Mouse (Mus musculus) cerebellum, adult 11-12 months (tissue): ENCODE measurements around the gene Plxna3.
"Not testable (repeated sequence)": the region's sequence is repeated elsewhere in the genome, so short reads cannot be mapped to it uniquely, and the experiment has no call there.

Experiments
- DNase-seq: peaks from one replicate; pipeline ENCODE4 v3.0.0; 2022

Plxna3 gene

DNA sequence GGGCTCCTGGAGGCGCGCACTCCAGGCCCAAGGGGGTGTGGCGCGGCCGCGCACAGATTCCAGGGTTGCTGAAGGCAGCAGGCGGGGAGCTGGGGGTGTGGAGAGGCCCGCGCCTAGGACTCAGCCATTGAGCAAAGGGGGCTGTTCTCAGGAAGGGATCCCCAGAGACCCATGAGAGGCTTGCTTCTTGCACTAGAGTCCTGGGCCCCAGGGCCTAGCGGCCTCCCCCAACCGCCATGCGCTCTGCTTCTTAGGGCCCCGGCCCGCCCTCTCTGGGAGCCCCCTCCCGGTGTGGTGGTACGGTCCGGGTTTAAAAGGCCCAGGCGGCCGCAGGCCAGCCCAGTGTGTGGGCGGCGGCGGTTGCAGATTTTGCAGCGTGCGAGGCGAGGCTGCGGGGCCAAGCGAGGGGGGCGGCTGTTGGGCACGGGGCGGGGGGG, at the start of gene Plxna3:
Gene Plxna3 (plus strand): TSS at position 342 of the 437 bp plus-strand sequence.
- peak; percentile 71 for DNase-seq

DNA sequence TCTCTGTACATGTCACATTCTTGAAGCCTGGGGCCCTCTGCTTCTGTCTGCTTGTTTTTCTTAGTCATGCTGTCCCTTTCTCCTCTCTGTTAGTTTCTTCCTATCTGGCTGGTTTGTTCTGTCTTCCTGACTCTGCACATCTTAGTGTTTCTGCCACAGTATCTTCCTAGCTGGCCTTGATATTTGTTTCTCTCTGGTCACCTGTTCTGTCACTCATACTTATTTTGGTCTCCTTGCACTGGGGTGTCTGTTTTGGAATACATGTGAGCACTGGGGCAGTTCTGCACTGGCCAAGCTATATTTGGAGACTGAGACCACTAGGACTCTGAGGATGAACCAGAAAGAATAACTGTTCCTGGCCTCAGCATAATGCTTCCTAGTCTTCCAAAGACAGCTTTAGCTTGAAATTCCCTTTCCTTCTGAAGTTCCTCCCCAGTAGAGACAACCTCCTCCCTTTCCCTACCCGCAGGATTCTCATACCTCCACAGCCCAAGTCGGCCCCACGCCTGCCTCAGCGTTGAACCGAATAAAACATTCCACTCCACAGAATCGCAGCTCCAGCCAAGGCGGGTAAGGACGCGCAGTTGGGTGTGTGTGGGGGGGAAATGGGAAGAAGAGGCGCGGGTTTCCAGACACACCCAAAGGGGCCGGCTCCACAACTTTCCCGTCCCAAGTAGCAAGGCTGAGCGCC, 47.7 kb upstream of the Plxna3 start:
- DNase-seq, result no peak

DNA sequence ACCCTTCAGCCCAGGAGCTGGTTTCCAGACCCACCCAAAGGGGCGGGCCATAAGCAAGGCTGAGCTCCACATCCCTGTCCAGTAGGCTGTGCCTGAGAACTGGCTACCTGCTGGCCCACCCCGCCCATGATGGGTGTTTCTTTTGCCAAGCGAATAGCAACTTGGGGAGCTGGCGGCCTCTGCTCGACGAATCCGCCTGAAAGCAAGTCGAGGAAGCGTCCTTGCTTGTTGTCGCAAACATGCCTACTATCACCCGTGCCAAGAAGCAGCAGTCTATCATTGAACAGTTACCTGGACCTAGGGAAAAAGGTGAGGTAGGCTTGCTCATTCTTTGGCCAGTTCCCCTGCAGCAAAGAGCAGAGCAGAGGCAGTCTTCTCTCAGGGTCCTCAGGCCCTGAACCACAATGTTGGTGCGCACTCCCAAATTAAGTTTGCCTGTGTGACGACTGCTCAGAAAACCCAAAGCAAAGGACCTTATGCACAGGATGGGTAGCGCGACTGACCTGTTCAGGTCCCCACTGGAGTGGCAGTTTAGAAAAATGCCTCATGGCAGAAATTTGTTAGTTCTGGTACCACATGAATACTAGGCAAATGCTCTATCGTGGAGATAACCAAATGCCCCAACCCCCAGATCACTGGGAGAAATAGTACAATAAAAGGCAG, 47.0 kb upstream of the Plxna3 start, which contains the start of the genes Taz and Dnase1l1:
Gene Taz (plus strand): TSS at position 181 of the 663 bp plus-strand sequence.
Gene Dnase1l1 (minus strand): TSS at position 606 of the 663 bp plus-strand sequence.
- DNase-seq, result peak; percentile 81

DNA sequence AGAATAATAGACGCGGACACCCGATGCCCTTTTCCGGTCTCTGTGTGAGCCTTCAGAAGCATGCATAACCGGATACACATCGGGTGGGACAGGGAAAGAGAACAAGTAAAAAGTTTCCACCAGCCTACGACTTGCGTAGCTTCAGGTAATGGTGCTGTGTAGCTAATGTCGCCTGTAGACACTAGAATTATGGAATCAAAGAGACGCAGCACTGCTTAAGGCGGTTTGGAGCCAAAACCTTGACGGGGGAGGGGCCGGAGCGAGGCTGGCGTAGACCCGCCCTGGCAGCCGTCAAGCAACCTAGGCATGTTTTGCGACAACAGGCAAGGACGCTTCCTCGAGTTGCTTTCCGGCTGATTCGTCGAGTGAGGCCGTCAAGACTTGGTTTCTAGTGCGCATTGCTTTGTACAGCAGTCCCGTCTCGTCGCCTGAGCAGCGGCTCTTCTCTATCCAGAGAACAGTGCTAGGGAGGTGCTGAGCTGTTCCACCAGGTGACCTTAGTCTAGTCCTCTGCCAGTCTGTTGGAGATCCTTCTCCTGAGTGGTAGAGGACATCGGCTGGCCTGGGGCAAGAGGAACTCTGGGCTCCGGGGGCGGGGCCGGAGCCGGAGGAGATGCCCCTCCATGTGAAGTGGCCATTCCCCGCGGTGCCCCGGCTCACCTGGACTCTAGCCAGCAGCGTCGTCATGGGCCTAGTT, 46.3 kb upstream of the Plxna3 start:
- peak; percentile 87 for DNase-seq

DNA sequence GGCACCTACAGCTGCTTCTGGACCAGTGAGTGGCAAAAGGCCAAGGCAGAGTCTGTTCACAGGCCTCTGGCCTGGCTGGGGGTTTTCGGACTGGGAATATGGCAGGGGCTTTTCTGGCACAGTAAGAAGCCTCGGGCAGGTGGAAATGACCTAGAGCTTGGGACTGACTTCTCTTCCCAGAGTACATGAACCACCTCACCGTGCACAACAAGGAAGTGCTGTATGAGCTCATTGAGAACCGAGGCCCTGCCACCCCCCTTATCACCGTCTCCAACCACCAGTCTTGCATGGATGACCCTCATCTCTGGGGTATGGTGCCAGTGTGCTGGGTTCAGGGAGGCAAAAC, 45.8 kb upstream of the Plxna3 start:
- DNase-seq, result no peak

DNA sequence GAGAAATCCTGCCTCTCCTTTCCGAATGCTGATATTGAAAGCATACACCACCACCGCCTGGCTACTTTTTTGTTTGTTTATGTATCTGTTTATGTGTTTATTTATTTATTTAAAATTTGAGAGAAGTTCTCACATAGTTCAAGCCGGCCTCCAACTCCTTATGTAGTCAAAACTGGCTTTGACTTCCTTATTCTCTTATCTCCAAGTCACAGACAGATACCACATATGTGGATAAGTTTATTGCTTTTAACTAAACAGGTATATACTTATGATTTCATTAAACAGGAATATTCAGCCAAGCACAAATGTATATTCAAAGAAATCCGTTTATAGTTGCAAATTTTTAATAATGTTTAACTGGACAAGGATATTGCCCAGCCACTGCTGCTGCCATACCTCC, 35.4 kb upstream of the Plxna3 start:
- no peak for DNase-seq

DNA sequence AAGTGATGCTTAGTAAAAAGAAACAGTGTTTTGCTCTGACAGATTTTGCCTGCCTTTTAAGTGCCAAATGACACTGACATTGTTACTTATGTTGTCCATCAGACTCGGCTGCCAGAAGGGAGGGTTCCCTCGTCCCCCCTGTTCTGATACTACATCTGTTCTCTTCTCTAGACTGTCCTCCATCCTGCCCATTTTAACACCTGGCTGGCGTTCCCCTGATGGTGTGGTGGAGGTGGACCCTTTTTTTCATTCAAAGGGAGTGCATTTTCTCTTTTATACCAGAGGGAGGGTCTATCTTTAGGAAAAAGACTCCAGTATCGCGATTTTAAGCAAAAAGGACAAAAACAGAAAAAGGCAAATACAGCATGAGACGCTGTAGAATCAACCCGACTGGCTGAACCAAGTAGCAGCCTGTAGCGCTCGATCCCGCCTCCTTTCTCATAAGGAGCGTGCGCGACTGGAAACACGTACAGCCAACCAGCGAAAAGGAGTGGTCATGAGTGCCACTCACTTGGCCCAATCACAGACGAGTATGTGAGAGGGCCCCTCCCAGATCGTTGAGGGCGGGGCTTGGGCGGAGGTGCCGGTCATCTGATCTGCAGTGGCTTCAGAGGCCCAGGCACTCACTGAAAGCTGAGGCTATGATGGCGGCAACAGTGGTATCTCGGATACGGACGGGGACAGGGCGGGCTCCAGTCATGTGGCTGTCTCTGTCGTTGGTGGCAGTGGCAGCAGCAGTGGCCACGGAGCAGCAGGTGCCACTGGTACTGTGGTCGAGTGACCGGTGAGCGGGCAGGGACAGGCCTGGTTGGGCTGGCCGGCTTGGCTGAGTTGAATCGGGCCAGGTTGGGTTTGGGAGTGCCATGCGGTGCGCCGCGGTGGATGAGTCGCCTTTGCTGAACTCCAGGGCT, 32.1 kb upstream of the Plxna3 start, which contains the start of gene Atp6ap1:
Gene Atp6ap1 (plus strand): TSS at position 560 of the 911 bp plus-strand sequence.
- peak; percentile 96 for DNase-seq

DNA sequence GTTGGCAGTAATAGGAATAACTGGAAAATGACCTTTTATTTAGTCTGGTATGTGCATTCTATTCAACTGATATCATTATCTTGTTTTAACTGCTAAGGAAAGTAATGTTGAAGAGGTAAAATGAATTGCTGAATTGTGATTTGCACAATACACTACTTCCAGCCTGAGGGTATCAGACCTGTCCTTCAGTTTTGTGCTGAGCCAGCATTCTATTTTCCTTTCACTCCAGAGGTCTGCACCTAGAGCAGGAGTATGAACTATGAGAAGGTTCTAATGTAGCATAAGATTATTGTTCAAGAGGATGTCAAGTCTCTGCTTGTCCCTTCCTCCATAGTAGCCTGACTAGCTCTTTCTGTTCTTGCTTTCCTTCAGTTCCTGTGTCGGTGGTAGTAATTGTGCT, 30.5 kb upstream of the Plxna3 start:
- no peak for DNase-seq

DNA sequence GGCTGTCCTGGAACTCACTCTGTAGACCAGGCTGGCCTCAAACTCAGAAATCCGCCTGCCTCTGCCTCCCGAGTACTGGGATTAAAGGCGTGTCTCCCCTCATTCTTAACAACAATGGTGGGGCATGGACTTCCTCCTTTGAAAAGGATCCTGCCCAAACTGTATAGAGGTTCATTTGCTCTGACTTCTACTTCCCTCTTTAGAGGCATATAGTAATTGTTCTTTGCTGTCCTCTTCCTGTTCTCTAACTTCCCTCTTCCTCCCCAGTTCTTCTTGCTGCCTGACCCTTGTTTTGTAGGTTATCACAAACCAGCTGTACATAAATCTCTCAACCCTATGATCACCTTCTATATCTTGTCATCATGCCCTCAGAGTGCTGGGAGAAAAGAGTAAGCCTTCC, 29.1 kb upstream of the Plxna3 start:
- DNase-seq, result no peak

DNA sequence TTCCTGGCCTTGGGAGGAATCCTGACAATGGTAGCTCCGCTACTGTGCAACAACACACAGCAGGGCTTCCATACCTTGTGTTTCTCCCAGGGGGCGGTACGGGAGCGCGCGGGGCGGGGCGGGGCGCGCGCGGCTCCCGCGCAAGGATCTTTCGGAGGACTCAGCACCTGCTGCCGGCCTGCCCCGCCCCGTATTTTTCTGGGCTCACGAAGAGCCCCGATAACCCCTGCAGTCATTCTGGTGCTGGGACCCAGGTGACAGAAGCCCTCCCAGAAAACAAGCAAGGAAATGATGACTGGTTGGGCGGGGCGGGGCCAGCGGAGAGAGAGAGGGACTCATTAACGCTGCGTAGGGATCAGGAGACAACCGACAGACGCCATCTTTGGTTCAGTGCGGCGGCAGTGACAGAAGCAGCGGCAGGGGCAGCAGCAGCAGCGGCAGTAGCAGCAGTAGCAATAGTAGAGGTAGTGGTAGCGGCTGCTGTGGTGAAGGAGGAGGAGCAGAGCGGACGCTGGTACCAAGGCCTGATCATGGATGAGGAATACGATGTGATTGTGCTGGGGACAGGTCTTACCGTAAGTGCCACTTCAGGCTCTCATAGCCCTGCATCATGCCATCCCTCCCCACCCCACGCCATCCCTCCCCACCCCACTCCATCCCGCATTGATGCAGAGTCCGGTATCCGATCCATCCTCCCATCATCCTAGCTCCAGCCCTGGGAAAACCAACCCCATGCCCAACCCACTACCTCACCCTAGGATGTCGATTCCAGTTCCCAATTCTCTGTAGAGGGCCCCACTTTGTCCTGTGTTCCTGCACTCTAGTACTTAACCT, 23.8 kb upstream of the Plxna3 start, which contains the start of gene Gdi1:
Gene Gdi1 (plus strand): TSS at position 132 of the 834 bp plus-strand sequence.
- DNase-seq, result peak; percentile 73

DNA sequence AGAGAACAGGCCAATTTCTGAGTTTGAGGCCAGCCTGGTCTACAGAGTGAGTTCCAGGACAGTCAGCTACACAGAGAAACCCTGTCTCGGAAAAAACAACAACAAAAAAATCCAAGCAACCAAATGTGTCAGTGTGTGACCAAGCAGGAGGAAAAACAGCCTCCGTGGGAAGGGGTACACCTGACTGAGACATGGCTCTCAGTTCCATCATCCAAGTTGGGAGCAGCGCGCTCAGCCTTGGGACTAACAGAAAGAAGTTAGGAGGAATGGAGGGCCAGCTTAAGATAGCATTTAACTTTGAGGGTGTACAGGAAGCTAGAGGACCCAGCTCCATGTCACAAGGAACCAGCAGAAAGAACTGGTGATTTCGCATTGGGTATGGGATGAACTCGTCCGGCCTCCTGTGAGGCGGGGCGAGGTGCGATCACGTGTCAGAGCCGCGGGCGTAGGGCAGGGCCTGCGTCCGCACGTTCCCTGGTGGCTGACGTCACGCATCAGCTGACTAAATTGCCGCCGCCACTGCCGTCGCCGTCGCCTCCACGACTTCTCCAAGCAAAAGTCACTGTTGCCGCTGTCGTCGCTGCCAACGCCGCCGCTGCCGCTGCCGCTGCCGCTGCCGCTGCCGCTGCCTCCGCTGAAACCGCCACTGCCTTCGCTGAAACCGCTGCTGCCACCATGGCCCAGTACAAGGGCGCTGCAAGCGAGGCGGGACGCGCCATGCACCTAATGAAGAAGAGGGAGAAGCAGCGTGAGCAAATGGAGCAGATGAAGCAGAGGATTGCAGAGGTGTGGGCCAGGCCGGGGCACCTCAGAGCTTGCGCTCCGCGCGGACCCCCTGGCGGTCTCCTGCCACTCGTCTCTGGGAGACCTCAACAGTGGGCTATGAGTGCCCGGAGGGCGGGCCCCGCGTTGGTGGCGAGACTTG, 16.1 kb upstream of the Plxna3 start, which contains the start of gene Fam50a:
Gene Fam50a (plus strand): TSS at position 494 of the 925 bp plus-strand sequence.
- DNase-seq, result peak; percentile 89

DNA sequence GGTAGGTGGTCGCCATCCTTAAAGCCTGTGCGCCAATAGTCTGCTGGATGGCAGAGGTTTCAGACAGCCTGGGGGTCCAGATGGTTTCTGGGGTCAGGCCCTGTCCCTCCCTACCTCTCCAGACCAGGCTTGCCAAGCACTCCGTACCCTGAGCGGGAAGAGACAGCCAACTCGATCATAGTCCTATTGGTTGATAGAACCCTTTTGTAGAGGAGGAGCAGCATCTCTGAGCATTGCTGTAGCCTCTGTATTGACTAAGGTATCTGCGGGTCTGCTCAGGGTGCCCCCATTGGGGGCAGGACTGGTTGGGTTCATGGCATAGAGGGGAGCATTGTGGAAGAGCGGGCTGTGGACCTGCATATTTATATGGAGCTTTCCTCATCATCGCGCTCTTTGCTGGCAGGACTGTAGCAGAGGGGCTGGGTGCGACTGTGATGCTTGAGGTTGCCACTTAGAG, 377 bp downstream of the Plxna3 start:
- DNase-seq, result no peak

DNA sequence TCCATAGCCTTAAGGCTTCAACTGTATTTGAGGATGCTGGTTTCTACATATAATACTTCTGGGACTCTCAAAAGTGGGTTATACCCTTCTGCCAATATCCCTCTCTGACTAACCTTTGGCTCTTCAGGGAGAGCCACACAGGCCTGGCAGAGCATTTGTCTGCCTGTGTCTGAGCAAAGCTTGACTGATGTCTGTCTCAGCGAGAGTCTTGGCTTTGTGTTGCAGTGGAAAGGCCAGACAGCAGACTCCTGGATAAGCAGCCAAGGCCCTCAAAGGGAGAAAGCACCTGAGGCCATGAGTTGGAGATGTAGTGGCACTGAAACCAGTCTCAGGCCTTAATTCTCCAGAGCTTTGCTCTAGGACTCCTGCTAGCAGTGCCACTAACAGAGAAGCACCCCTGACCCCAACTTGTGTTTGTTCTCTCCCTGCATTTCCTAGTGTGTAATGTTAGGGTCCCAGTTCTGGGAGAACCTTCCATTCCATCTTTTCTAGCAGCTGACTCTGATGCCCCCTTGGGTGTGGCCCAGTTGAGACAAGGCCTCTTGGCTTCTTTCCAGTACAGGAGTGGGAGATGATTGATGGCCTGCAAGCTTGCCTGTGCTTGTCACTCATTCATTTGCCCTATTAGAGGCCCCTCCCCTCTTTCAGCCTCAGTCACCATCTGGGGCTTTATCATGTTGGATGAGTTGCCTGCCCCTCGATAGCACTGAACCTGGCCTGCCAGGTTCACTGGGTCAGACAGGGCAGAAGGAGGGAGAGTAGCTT, 1.5 kb downstream of the Plxna3 start:
- peak; percentile 34 for DNase-seq

DNA sequence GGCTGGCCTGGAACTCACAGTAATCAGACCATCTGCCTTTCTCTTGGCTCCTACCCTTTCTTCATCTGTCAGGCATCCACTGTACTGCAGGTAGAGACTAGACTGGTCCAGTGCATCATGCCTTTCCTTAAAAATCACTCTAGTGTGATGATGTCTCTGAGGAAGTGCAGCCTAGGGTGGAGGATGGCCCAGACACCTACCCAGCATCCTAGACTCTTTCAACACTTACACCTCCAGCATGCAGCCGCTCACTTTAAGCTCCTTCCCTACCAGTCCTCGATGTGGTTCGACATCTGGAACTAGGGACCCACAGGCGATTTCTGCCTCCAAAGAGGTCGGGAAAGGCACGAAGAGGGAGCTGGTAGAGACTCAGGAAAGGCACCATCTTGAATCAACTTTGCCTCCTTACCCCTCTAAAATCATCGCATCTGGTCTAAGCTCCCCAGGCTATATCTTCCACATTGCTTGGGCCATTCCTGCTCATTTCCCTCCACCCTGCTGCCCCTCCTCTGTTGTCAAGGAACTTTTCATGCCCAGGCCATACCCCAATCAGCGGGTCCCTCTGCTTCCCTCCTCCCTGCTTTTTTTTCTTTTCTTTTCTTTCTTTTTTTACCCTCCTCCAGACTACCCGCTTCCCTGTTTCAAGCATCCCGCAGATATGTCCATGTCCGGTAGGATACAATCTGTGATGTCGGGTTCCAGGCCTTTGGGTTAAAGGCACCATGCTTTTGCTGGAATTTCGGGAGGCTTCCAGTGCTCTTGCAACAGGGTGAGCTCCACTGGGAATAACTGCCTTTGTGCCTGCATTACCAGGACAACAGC, 24.0 kb downstream of the Plxna3 start:
- no peak for DNase-seq

DNA sequence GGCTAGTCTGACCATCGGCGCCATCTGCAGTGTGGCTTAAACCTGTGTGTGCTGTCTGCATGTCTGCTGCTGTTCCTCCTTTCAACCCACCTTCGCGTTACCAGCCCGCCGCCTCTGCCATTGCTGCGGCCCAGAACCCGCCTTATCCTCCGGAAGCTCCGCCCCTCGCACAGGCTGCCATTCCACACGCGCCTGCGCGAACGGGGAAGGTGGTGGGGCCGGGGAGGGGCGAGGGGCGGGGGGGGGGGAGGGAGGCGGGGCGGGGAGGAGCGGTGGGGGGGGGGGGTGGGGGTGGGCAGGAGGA, 24.6 kb downstream of the Plxna3 start, which contains the start of gene Lage3:
Gene Lage3 (minus strand): TSS at position 152 of the 304 bp plus-strand sequence.
- peak; percentile 83 for DNase-seq

DNA sequence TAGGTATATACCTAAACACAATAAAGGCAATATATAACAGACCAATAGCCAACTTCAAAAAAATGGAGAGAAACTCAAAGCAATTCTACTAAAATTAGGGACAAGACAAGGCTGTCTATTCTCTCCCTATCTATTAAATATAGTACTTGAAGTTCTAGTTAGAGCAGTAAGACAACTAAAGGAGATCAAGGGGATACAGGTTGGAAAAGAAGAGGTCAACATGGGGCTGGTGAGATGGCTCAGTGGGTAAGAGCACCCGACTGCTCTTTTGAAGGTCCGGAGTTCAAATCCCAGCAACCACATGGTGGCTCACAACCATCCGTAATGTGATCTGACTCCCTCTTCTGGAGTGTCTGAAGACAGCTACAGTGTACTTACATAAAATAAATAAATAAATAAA, 28.2 kb downstream of the Plxna3 start:
- DNase-seq, result not testable (repeated sequence)

DNA sequence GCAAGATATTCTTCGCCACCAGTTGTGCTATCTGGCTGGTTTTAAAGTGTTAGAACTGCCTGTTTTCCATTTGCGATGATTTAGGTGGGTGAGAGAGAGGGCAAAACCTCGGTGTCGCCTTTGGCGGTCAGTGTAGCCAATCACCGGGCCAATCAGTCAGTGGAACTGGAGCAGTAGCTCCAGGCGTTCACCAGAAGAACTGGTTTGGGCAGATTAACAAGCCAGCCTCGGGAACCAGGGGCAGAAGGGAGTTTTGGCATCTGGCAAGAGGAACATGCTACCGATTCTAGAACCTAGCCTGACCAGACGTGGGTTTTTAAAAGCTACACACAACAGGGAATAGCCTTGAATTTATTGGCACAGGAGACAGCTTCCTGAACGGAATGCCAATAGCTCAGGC, 30.3 kb downstream of the Plxna3 start:
- DNase-seq, result no peak

DNA sequence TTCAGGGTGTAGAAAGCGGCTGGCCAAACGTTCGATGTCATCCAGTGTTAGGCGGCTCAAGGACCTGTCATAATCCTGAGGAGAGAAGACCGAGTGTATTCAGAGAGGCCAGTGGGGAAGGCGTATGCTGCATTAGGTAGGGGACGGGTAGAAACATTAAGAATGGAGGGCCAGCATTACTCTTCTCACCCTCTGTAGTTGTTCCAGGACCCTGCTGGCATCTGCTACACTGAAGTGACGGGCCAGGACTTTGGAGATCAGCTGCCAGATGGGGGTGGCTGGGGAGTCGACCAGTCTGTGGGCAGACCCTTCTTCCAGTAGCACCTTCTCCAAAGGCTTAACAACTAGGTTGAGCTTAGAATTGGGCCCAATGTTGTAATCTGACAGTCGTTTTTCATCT, 38.6 kb downstream of the Plxna3 start:
- no peak for DNase-seq
